Mouse (Mus musculus) liver, postnatal 0 days (tissue): ENCODE measurements around the gene Kirrel3.

ENCODE experiments used
- CTCF ChIP-seq: sonication (generic); IDR thresholded peaks from 2 replicates; pipeline ENCODE4 v1.5.1; 2016; ENCODE audit warnings: antibody characterized with exemption, low read depth
- EP300 ChIP-seq: IDR thresholded peaks from 2 replicates; pipeline ENCODE4 v1.6.1; 2016; ENCODE audit warnings: antibody characterized with exemption, low read depth, mild to moderate bottlenecking

- TF ChIP-seq CTCF (no peak), EP300 (no peak)
These were observed 76.8 kb downstream of the Kirrel3 start for GRCm38 (mm10) chr9:34562437-34563000.
